Mouse (Mus musculus): ENCODE measurements around the gene Gm20403. TPM values are rescaled to one million over a fixed set of nuclear protein-coding genes. Genes with fewer than 3 reads are reported as not detected.
A peak's percentile ranks its signal among the peaks of the same experiment; 100 is the strongest.

The Gm20403 gene
- polyA plus RNA-seq, 1 experiment = not detected

DNA sequence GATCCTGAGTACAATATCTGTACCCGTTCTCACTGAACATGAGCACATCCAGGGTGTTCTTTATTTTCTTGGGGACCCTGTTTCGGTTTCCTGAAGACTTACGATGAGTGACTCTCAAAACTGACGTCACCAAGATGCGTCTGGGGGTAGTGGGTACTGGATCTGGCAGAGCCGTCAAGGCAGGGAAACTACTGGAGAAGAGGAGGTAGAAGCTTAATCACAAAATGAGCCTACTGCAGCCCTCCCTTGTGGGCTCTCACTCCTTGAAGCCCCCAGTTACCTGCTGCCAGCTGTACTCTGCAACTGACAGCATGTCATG, 7.7 kb upstream of the Gm20403 start:
- 70% methylated on average over 6 of the region's 6 CpGs for WGBS
- TF ChIP-seq POLR2A (IDR thresholded peaks at IDR 0.05; ENCODE audit: borderline replicate concordance, extremely low read depth, low read depth, low read length) (no peak), CTCF (IDR thresholded peaks at IDR 0.05; ENCODE audit: insufficient read depth, low read length) (no peak)
- no peak for DNase-seq
- no peak overlapping the region for H3K4me3 ChIP-seq (replicated peaks; ENCODE audit: extremely low read depth, low read depth, low read length)
- no peaks in the 10 kb centered on the region; the same call in 1 of the 2 replicates for H3K4me1 ChIP-seq (ENCODE audit: control insufficient read depth, insufficient read depth, low read length)

GRCm38 (mm10) chr12:54993246-54994067, 7.1 kb upstream of the Gm20403 start:
- no peak for TF ChIP-seq POLR2A (IDR thresholded peaks at IDR 0.05; ENCODE audit: borderline replicate concordance, extremely low read depth, low read depth, low read length)
- TF ChIP-seq CTCF (IDR thresholded peaks at IDR 0.05; ENCODE audit: insufficient read depth, low read length) = no peak
- no peaks in the 10 kb centered on the region; the same call in 1 of the 2 replicates for H3K4me1 ChIP-seq (ENCODE audit: control insufficient read depth, insufficient read depth, low read length)
- no peak overlapping the region for H3K4me3 ChIP-seq (replicated peaks; ENCODE audit: extremely low read depth, low read depth, low read length)
- DNase-seq = peak; percentile 12
- 47% methylated on average over 16 of the region's 16 CpGs for WGBS

- WGBS = 81% methylated on average over 3 of the region's 3 CpGs
- TF ChIP-seq CTCF (IDR thresholded peaks at IDR 0.05; ENCODE audit: insufficient read depth, low read length) (no peak), POLR2A (IDR thresholded peaks at IDR 0.05; ENCODE audit: borderline replicate concordance, extremely low read depth, low read depth, low read length) (no peak)
- DNase-seq = no peak
- Histone ChIP-seq H3K4me1 (ENCODE audit: control insufficient read depth, insufficient read depth, low read length) (no peaks in the 10 kb centered on the region; the same call in 1 of the 2 replicates), H3K4me3 (replicated peaks; ENCODE audit: extremely low read depth, low read depth, low read length) (no peak overlapping the region)
These were observed 6.5 kb upstream of the Gm20403 start for GRCm38 (mm10) chr12:54992814-54993213.

GRCm38 (mm10) chr12:54988323-54988850, 2.1 kb upstream of the Gm20403 start:
- H3K4me3 ChIP-seq (replicated peaks; ENCODE audit: extremely low read depth, low read depth, low read length) = no peak overlapping the region
- TF ChIP-seq POLR2A (IDR thresholded peaks at IDR 0.05; ENCODE audit: borderline replicate concordance, extremely low read depth, low read depth, low read length) (no peak), CTCF (IDR thresholded peaks at IDR 0.05; ENCODE audit: insufficient read depth, low read length) (no peak)
- H3K4me1 ChIP-seq (ENCODE audit: control insufficient read depth, insufficient read depth, low read length) = no peaks in the 10 kb centered on the region; the same call in 1 of the 2 replicates
- 80% methylated on average over 4 of the region's 4 CpGs for WGBS
- DNase-seq = no peak

DNA sequence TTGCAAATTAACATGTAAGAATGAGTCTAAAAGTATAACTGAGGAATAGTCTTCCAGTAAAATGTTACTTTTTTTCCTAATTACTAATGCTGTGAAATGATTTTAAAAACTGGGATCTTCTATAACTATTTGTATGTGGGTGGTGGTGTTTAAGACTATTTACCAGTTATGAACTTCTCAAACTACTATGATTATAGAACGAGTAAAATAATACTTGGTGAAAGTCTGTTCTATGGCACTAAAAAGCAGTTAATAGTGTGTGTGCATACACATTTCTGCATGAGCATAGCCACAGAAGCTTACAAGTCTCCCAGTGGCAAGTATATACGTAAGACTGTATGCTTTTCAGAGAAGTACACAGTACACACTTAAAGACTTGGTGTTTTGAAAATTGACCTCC, 827 bp upstream of the Gm20403 start:
- 86% methylated on average over 2 of the region's 2 CpGs for WGBS
- no peaks in the 10 kb centered on the region for H3K4me1 ChIP-seq (ENCODE audit: control insufficient read depth, insufficient read depth, low read length)
- no peak for DNase-seq
- TF ChIP-seq CTCF (IDR thresholded peaks at IDR 0.05; ENCODE audit: insufficient read depth, low read length) (no peak), POLR2A (IDR thresholded peaks at IDR 0.05; ENCODE audit: borderline replicate concordance, extremely low read depth, low read depth, low read length) (no peak)
- no peak overlapping the region for H3K4me3 ChIP-seq (replicated peaks; ENCODE audit: extremely low read depth, low read depth, low read length)

GRCm38 (mm10) chr12:54985257-54986051, 875 bp downstream of the Gm20403 start:
- TF ChIP-seq POLR2A (IDR thresholded peaks at IDR 0.05; ENCODE audit: borderline replicate concordance, extremely low read depth, low read depth, low read length) = no peak
- no peak for TF ChIP-seq CTCF (IDR thresholded peaks at IDR 0.05; ENCODE audit: insufficient read depth, low read length)
- peak overlapping the region; percentile 89 for H3K4me3 ChIP-seq (replicated peaks; ENCODE audit: extremely low read depth, low read depth, low read length)
- WGBS = under 1% methylated on average over 104 of the region's 117 CpGs
- peak; percentile 75 for DNase-seq
- no peaks in the 10 kb centered on the region for H3K4me1 ChIP-seq (ENCODE audit: control insufficient read depth, insufficient read depth, low read length)

DNA sequence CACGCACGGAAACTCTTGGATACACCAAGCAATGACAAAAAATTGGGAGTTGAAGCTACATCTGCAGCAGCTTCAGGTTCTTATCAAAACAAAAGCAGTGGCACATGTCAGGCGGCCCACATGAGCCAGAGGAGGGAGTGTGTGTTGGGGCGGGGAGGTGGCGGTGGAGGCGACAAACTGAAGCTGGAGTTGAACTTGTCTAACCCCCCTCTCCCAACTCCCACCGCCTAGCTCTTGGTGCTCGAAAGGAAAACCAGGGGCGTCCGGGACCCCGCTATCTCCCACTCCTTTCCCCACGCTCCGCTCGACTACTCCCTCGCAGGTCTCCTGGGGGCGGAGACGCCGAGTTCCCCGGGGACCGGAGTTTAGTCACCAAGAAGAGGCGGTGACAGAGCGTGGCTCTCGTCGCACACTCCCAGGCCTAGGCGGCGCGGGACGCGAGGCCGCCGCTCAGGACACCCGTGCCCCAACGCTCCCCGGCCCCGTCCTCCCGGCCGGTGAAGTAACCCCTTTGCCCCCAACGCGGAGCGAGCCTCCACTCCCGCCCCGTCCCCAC, 1.6 kb downstream of the Gm20403 start:
- H3K4me3 ChIP-seq (replicated peaks; ENCODE audit: extremely low read depth, low read depth, low read length) = peak overlapping the region; percentile 89
- TF ChIP-seq POLR2A (IDR thresholded peaks at IDR 0.05; ENCODE audit: borderline replicate concordance, extremely low read depth, low read depth, low read length) (0 out of 2 replicates have a peak, but pooled peaks have one; percentile 18), CTCF (IDR thresholded peaks at IDR 0.05; ENCODE audit: insufficient read depth, low read length) (no peak)
- H3K4me1 ChIP-seq (ENCODE audit: control insufficient read depth, insufficient read depth, low read length) = no peaks in the 10 kb centered on the region
- peak; percentile 68 for DNase-seq
- under 1% methylated on average over 42 of the region's 42 CpGs for WGBS

DNA sequence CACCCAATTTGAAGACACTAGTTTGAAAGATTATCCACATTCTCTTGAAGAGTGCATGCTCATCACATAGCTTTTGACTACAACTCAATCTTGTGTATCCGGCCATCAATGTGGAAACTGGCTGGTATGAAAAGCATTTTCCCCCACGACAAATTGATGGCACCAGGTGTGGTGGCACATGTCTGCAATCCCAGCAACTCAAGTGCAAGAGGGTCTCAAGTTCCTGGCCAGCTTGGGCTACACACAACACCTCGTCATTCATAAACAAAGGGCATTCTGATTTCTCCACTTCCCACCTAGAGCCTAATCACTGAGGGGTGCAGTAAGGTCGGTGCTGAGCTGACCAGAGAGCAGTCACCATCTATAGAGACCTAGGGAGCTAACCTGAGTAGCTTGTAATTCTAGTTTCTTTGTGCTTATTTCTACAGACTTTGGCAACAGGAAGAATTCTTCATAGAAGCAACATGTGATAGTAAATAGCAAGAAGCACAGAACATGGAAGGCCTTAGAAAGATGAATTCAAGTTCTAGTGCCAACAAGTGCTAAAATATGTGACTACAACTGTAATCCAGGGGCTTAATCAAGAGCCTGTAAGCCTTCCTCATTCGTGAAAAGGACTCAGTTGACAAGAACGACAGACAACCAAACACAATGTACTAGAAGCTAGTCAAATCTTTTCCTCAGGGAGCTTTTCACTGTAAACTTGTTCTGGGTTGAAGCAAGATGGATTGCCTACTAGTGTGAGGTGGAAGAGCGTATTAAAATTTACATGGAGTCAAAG, 3.2 kb downstream of the Gm20403 start:
- DNase-seq = no peak
- TF ChIP-seq POLR2A (IDR thresholded peaks at IDR 0.05; ENCODE audit: borderline replicate concordance, extremely low read depth, low read depth, low read length) = no peak
- no peak for TF ChIP-seq CTCF (IDR thresholded peaks at IDR 0.05; ENCODE audit: insufficient read depth, low read length)
- Histone ChIP-seq H3K4me1 (ENCODE audit: control insufficient read depth, insufficient read depth, low read length) (no peaks in the 10 kb centered on the region), H3K4me3 (replicated peaks; ENCODE audit: extremely low read depth, low read depth, low read length) (no peak overlapping the region)
- WGBS = 78% methylated on average over 7 of the region's 7 CpGs

All from lung, adult 2 months (tissue).